Mouse (Mus musculus): Measurements from ENCODE around the gene Xrcc4. TPM values are rescaled to one million over a fixed set of nuclear protein-coding genes. Genes with fewer than 3 reads are reported as not detected.
"Not testable (repeated sequence)": the region's sequence is repeated elsewhere in the genome, so short reads cannot be mapped to it uniquely, and the experiment has no call there.

Gene Xrcc4
- 17.0 and 17.5 TPM in 2 replicates for polyA plus RNA-seq (2016; fragmentation: Nextera tagmentation; extraction: Ambion mirVana)

GRCm38 (mm10) chr13:90088962-90089824, at the start of gene Xrcc4, which contains the start of gene Tmem167:
TSS of gene Xrcc4 (minus strand) at chr13:90089608.
TSS of gene Tmem167 (plus strand) at chr13:90089123.
- H3K9me3 ChIP-seq (replicated peaks) = no peaks in the 10 kb centered on the region
- peaks cover 6% of the 10 kb centered on the region; the same call in 1 of the 2 replicates for H3K36me3 ChIP-seq
- peak within 1 kb of the TSS; percentile 77 for H3K27ac ChIP-seq (ENCODE audit: poor library complexity, severe bottlenecking)
- H3K9ac ChIP-seq = peak within 1 kb of the TSS; percentile 81
- H3K4me3 ChIP-seq = peak within 1 kb of the TSS; percentile 66
- H3K4me2 ChIP-seq = peak within 1 kb of the TSS; percentile 82
- peak; percentile 99 for ATAC-seq (ENCODE audit: insufficient number of reproducible peaks, low FRiP score)
- H3K27me3 ChIP-seq (replicated peaks) = no peaks in the 10 kb centered on the region
- H3K4me1 ChIP-seq (replicated peaks) = no peaks in the 10 kb centered on the region; the same call in 1 of the 2 replicates
- 3% methylated on average over 41 of the region's 41 CpGs for WGBS

GRCm38 (mm10) chr13:90136156-90136910, 46.9 kb upstream of the Xrcc4 start:
- Histone ChIP-seq H3K4me2 (no peak overlapping the region), H3K27ac (ENCODE audit: poor library complexity, severe bottlenecking) (no peak overlapping the region), H3K4me1 (replicated peaks) (no peaks in the 10 kb centered on the region), H3K9me3 (replicated peaks) (no peaks in the 10 kb centered on the region), H3K36me3 (no peaks in the 10 kb centered on the region), H3K4me3 (no peak overlapping the region), H3K9ac (no peak overlapping the region), H3K27me3 (replicated peaks) (no peaks in the 10 kb centered on the region)
- 78% methylated on average over 3 of the region's 3 CpGs for WGBS
- ATAC-seq (ENCODE audit: insufficient number of reproducible peaks, low FRiP score) = no peak

- H3K4me2 ChIP-seq = no peak overlapping the region
- no peak overlapping the region for H3K27ac ChIP-seq (ENCODE audit: poor library complexity, severe bottlenecking)
- no peaks in the 10 kb centered on the region for H3K36me3 ChIP-seq
- H3K4me1 ChIP-seq (replicated peaks) = no peaks in the 10 kb centered on the region
- WGBS = 86% methylated on average over 1 of the region's 1 CpGs
- H3K27me3 ChIP-seq (replicated peaks) = no peaks in the 10 kb centered on the region
- H3K9me3 ChIP-seq (replicated peaks) = no peaks in the 10 kb centered on the region
- no peak overlapping the region for H3K9ac ChIP-seq
- no peak for ATAC-seq (ENCODE audit: insufficient number of reproducible peaks, low FRiP score)
- no peak overlapping the region for H3K4me3 ChIP-seq
Measured at GRCm38 (mm10) chr13:90111681-90112080, 22.3 kb upstream of the Xrcc4 start.

- not testable (repeated sequence) for H3K4me1 ChIP-seq (replicated peaks); H3K9ac ChIP-seq; H3K27ac ChIP-seq (ENCODE audit: poor library complexity, severe bottlenecking); H3K9me3 ChIP-seq (replicated peaks); ATAC-seq (ENCODE audit: insufficient number of reproducible peaks, low FRiP score); H3K4me2 ChIP-seq; H3K27me3 ChIP-seq (replicated peaks); H3K4me3 ChIP-seq
- WGBS = 92% methylated on average over 5 of the region's 5 CpGs
- H3K36me3 ChIP-seq = peaks cover 23% of the 10 kb centered on the region
Measured at GRCm38 (mm10) chr13:90108746-90109145, 19.3 kb upstream of the Xrcc4 start.

GRCm38 (mm10) chr13:90106139-90106538, 16.7 kb upstream of the Xrcc4 start:
- 91% methylated on average over 7 of the region's 7 CpGs for WGBS
- H3K4me1 ChIP-seq (replicated peaks) = no peaks in the 10 kb centered on the region
- no peaks in the 10 kb centered on the region for H3K27me3 ChIP-seq (replicated peaks)
- no peak overlapping the region for H3K27ac ChIP-seq (ENCODE audit: poor library complexity, severe bottlenecking)
- H3K36me3 ChIP-seq = peaks cover 35% of the 10 kb centered on the region
- no peak overlapping the region for H3K4me2 ChIP-seq
- ATAC-seq (ENCODE audit: insufficient number of reproducible peaks, low FRiP score) = no peak
- no peaks in the 10 kb centered on the region for H3K9me3 ChIP-seq (replicated peaks)
- no peak overlapping the region for H3K9ac ChIP-seq
- H3K4me3 ChIP-seq = no peak overlapping the region

GRCm38 (mm10) chr13:90101514-90101913, 12.1 kb upstream of the Xrcc4 start:
- H3K9ac ChIP-seq = no peak overlapping the region
- H3K36me3 ChIP-seq = peaks cover 40% of the 10 kb centered on the region
- no peaks in the 10 kb centered on the region for H3K4me1 ChIP-seq (replicated peaks)
- H3K9me3 ChIP-seq (replicated peaks) = no peaks in the 10 kb centered on the region
- ATAC-seq (ENCODE audit: insufficient number of reproducible peaks, low FRiP score) = no peak
- H3K27ac ChIP-seq (ENCODE audit: poor library complexity, severe bottlenecking) = no peak overlapping the region
- no peaks in the 10 kb centered on the region for H3K27me3 ChIP-seq (replicated peaks)
- no peak overlapping the region for H3K4me3 ChIP-seq
- H3K4me2 ChIP-seq = no peak overlapping the region

GRCm38 (mm10) chr13:90089825-90090183, 396 bp upstream of the Xrcc4 start:
- Histone ChIP-seq H3K4me3 (peak overlapping the region; percentile 66), H3K9ac (peak overlapping the region; percentile 81), H3K36me3 (peaks cover 6% of the 10 kb centered on the region; the same call in 1 of the 2 replicates), H3K9me3 (replicated peaks) (no peaks in the 10 kb centered on the region), H3K27me3 (replicated peaks) (no peaks in the 10 kb centered on the region), H3K27ac (ENCODE audit: poor library complexity, severe bottlenecking) (peak overlapping the region; percentile 63), H3K4me1 (replicated peaks) (no peaks in the 10 kb centered on the region; the same call in 1 of the 2 replicates), H3K4me2 (peak overlapping the region; percentile 70)
- peak; percentile 77 for ATAC-seq (ENCODE audit: insufficient number of reproducible peaks, low FRiP score)
- WGBS = under 1% methylated on average over 27 of the region's 27 CpGs

- no peak overlapping the region for H3K9ac ChIP-seq
- no peak overlapping the region for H3K4me2 ChIP-seq
- H3K27ac ChIP-seq (ENCODE audit: poor library complexity, severe bottlenecking) = no peak overlapping the region
- no peaks in the 10 kb centered on the region for H3K27me3 ChIP-seq (replicated peaks)
- no peaks in the 10 kb centered on the region for H3K4me1 ChIP-seq (replicated peaks)
- H3K36me3 ChIP-seq = no peaks in the 10 kb centered on the region
- 76% methylated on average over 1 of the region's 1 CpGs for WGBS
- no peaks in the 10 kb centered on the region for H3K9me3 ChIP-seq (replicated peaks)
- no peak for ATAC-seq (ENCODE audit: insufficient number of reproducible peaks, low FRiP score)
- no peak overlapping the region for H3K4me3 ChIP-seq
Measured at GRCm38 (mm10) chr13:90061877-90062276, 27.5 kb downstream of the Xrcc4 start.

- H3K4me3 ChIP-seq = no peak overlapping the region
- peaks cover 4% of the 10 kb centered on the region; the same call in 1 of the 2 replicates for H3K4me1 ChIP-seq (replicated peaks)
- no peak overlapping the region for H3K4me2 ChIP-seq
- H3K27ac ChIP-seq (ENCODE audit: poor library complexity, severe bottlenecking) = no peak overlapping the region
- H3K9me3 ChIP-seq (replicated peaks) = no peaks in the 10 kb centered on the region
- no peak overlapping the region for H3K9ac ChIP-seq
- H3K36me3 ChIP-seq = peaks cover 6% of the 10 kb centered on the region; the same call in 1 of the 2 replicates
- 81% methylated on average over 3 of the region's 3 CpGs for WGBS
- H3K27me3 ChIP-seq (replicated peaks) = no peaks in the 10 kb centered on the region
- ATAC-seq (ENCODE audit: insufficient number of reproducible peaks, low FRiP score) = no peak
Measured at GRCm38 (mm10) chr13:90052408-90052807, 37.0 kb downstream of the Xrcc4 start.

GRCm38 (mm10) chr13:90051735-90052134, 37.7 kb downstream of the Xrcc4 start:
- no peak for ATAC-seq (ENCODE audit: insufficient number of reproducible peaks, low FRiP score)
- Histone ChIP-seq H3K4me1 (replicated peaks) (peaks cover 4% of the 10 kb centered on the region; the same call in 1 of the 2 replicates), H3K27me3 (replicated peaks) (no peaks in the 10 kb centered on the region), H3K36me3 (peaks cover 6% of the 10 kb centered on the region; the same call in 1 of the 2 replicates), H3K27ac (ENCODE audit: poor library complexity, severe bottlenecking) (no peak overlapping the region), H3K4me3 (no peak overlapping the region), H3K9me3 (replicated peaks) (no peaks in the 10 kb centered on the region), H3K4me2 (no peak overlapping the region), H3K9ac (no peak overlapping the region)
- WGBS = 56% methylated on average over 6 of the region's 6 CpGs

- H3K9ac ChIP-seq = no peak overlapping the region
- no peaks in the 10 kb centered on the region for H3K36me3 ChIP-seq
- WGBS = 42% methylated on average over 2 of the region's 2 CpGs
- H3K27me3 ChIP-seq (replicated peaks) = no peaks in the 10 kb centered on the region
- no peaks in the 10 kb centered on the region for H3K9me3 ChIP-seq (replicated peaks)
- no peak overlapping the region for H3K4me2 ChIP-seq
- no peak for ATAC-seq (ENCODE audit: insufficient number of reproducible peaks, low FRiP score)
- H3K4me1 ChIP-seq (replicated peaks) = peaks cover 5% of the 10 kb centered on the region; the same call in 1 of the 2 replicates
- no peak overlapping the region for H3K4me3 ChIP-seq
- no peak overlapping the region for H3K27ac ChIP-seq (ENCODE audit: poor library complexity, severe bottlenecking)
Measured at GRCm38 (mm10) chr13:90039613-90040012, 49.8 kb downstream of the Xrcc4 start.

All from heart, embryonic 12.5 days (tissue).